Mouse (Mus musculus) stomach, postnatal 0 days (tissue): Measurements from ENCODE around the gene Sipa1l2. TPM values are rescaled to one million over a fixed set of nuclear protein-coding genes. Genes with fewer than 3 reads are reported as not detected.

Experiments used
- ATAC-seq: fragments of 200-750 bp; cut with Nextera tagmentation; 2 replicates; pipeline ENCODE4 v1.8.0; 2017; ENCODE audit not compliant: low FRiP score, low TSS enrichment
- DNase-seq: peaks from one replicate; pipeline ENCODE4 v3.0.0-alpha.2; 2016; ENCODE audit warnings: low spot score
- H3K27ac ChIP-seq: fragments of 300-500 bp; sonication (generic); replicated peaks from 2 replicates; pipeline ENCODE4 v1.5.1; 2014; ENCODE audit warnings: mild to moderate bottlenecking, control low read depth
- H3K27me3 ChIP-seq: fragments of 300-500 bp; sonication (generic); 2 replicates; pipeline ENCODE4 v1.6.1; 2014; ENCODE audit warnings: low read length; ENCODE audit not compliant: control insufficient read depth, insufficient read depth
- H3K36me3 ChIP-seq: fragments of 300-500 bp; sonication (generic); 2 replicates; pipeline ENCODE4 v1.6.1; 2014; ENCODE audit warnings: low read length, mixed read lengths; ENCODE audit not compliant: control insufficient read depth, insufficient read depth
- H3K4me1 ChIP-seq: fragments of 300-500 bp; sonication (generic); replicated peaks from 2 replicates; pipeline ENCODE4 v1.6.1; 2014; ENCODE audit warnings: antibody characterized with exemption; ENCODE audit not compliant: control insufficient read depth, insufficient read depth
- H3K4me2 ChIP-seq: fragments of 300-500 bp; sonication (generic); replicated peaks from 2 replicates; pipeline ENCODE4 v1.6.1; 2014; ENCODE audit warnings: low read depth, mild to moderate bottlenecking, control low read depth, moderate library complexity
- H3K4me3 ChIP-seq: fragments of 300-500 bp; sonication (generic); 2 replicates; pipeline ENCODE4 v1.5.1; 2014; ENCODE audit warnings: low read depth, low read length, control low read depth
- H3K9ac ChIP-seq: fragments of 300-500 bp; sonication (generic); 2 replicates; pipeline ENCODE4 v1.6.1; 2014; ENCODE audit warnings: mild to moderate bottlenecking, low read length, control low read depth, mixed read lengths
- H3K9me3 ChIP-seq: fragments of 300-500 bp; sonication (generic); 2 replicates; pipeline ENCODE4 v1.6.1; 2016; ENCODE audit warnings: low read length; ENCODE audit not compliant: control insufficient read depth
- CTCF ChIP-seq: IDR thresholded peaks from 2 replicates; pipeline ENCODE4 v1.5.1; 2016; ENCODE audit warnings: antibody characterized with exemption, low read depth, mild to moderate bottlenecking, moderate library complexity
- EP300 ChIP-seq: optimal IDR thresholded peaks from 2 replicates; pipeline ENCODE3; 2016; ENCODE audit warnings: antibody characterized with exemption
- WGBS: fragments of 180-500 bp; shearing (Covaris S2); extraction: QIAGEN DNeasy Blood & Tissue Kit; methylation state at CpG from one replicate; pipeline ENCODE4 v1.1.7; 2014; 5-methylcytosine and 5-hydroxymethylcytosine counted together
- polyA plus RNA-seq: library from polyadenylated mRNA; unstranded; fragments of >200 nt; fragmentation: Nextera tagmentation; extraction: Ambion mirVana; gene quantifications from 2 replicates; pipeline ENCODE4 v1.2.1, GENCODE M21; 2015

The Sipa1l2 gene
- polyA plus RNA-seq, 1 experiment from 2014 or later = 3.1 TPM

DNA sequence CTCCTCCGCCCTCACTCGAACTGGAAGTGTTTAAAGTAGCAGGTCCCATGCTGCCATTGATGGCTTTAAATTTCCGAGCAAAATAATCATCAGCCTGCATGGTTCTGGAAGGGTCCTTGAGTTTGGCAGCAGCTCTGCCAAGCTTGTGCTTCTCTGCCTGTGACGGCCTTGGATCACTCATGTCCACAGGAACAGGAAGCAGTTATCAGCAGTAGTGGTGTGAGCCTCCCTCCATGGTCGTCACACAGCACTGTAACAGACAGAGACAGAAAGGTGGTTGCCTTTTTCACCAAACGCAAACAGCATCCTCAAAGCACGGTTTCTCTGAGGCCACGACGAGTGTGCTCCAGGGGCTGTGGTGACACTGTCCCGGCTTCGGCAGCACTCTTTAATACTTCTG lies 77.2 kb downstream of the Sipa1l2 start:
- Histone ChIP-seq H3K36me3 (0 out of 2 replicates have a peak, but pooled peaks cover 6% of the 10 kb centered on the region), H3K27me3 (no peaks in the 10 kb centered on the region), H3K27ac (no peak overlapping the region), H3K9me3 (no peaks in the 10 kb centered on the region), H3K4me3 (no peak overlapping the region), H3K9ac (no peak overlapping the region), H3K4me2 (no peak overlapping the region), H3K4me1 (no peaks in the 10 kb centered on the region)
- TF ChIP-seq CTCF (no peak), EP300 (no peak)
- 82% methylated on average over 11 of the region's 11 CpGs for WGBS
- ATAC-seq = no peak
- no peak for DNase-seq

DNA sequence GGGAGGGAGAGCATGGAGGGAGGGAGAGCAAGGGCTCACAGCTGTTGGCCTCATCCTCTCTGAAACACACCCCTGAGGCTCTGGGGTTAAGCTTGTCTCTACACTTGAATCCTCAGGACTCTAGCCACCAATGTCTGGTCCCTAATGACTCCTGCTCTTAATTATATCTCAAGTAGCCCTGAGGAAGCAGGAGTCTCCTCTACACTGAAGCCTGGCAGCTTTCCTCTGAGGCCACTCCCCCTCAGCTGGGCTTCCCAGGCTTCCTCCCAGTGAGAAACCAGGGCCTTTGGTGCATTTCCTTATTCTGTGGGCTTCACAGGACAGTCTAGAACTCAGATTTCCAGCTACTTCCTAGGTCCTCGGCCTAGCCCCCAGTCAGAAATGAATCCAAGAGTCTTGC lies 80.9 kb downstream of the Sipa1l2 start:
- Histone ChIP-seq H3K27ac (no peak overlapping the region), H3K9ac (no peak overlapping the region), H3K36me3 (0 out of 2 replicates have a peak, but pooled peaks cover 6% of the 10 kb centered on the region), H3K4me3 (no peak overlapping the region), H3K4me2 (no peak overlapping the region), H3K27me3 (no peaks in the 10 kb centered on the region), H3K9me3 (no peaks in the 10 kb centered on the region), H3K4me1 (no peaks in the 10 kb centered on the region)
- 56% methylated on average over 1 of the region's 1 CpGs for WGBS
- DNase-seq (no peak), ATAC-seq (no peak)
- TF ChIP-seq CTCF (no peak), EP300 (no peak)

DNA sequence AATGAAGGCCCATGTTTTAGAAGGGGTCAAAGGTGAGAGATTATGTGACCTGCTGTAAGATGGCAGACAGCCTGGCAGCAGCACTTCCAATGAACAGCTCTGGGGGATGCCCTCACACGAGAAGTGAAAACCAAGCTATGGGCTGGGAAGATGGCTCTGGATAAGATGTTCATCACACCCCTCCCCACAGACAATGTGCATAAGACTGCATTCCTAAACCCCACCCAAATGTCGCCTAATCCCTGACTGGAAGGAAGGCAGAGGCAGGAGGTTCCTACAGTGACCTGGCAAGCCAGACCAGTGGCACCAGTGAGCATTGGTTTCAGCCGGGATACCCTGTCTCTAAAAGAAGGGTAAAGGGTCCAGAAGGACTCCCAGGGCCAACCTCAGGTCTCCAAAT lies 83.9 kb downstream of the Sipa1l2 start:
- 92% methylated on average over 3 of the region's 3 CpGs for WGBS
- no peaks in the 10 kb centered on the region for H3K9me3 ChIP-seq

DNA sequence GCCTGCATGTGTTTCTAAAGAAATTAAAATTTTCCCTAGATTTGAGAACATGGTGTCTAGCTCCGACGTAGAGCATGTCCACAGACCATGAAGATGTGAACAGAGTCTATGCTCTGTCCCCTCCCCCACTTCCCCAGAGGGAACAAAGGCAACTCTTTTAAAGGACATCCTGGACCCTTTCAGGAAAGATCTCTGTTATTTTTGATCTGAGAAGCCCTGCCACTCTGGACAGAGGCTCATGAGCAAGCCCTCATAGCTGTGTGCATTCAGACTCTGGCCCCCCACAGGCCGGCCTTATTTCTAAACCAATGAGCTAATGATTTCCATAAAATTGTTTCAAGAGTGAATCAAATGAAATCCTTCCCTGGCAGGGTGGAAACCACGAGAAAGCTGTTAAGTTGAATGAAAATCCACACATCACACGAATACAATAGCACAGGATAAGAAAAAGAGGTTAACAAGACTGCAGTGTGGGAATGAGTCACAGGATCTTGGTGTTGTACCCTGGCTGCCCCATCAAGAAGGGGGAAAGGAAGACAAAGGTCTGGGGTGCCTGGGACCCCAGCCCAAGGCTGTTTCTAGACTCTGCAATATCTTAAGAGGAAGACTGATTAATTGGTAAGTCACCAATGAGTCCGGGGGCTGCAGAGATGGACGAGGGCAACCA lies 84.9 kb downstream of the Sipa1l2 start:
- TF ChIP-seq CTCF = no peak
- no peak for TF ChIP-seq EP300
- Histone ChIP-seq H3K9ac (no peak overlapping the region), H3K36me3 (no peaks in the 10 kb centered on the region), H3K27me3 (no peaks in the 10 kb centered on the region), H3K27ac (no peak overlapping the region), H3K4me2 (no peak overlapping the region), H3K9me3 (no peaks in the 10 kb centered on the region), H3K4me1 (no peaks in the 10 kb centered on the region), H3K4me3 (no peak overlapping the region)
- no peak for DNase-seq
- WGBS = 64% methylated on average over 7 of the region's 7 CpGs
- no peak for ATAC-seq

More for the DNA sequence above, 83.9 kb downstream of the Sipa1l2 start:
- Histone ChIP-seq H3K4me3 (no peak overlapping the region), H3K4me1 (no peaks in the 10 kb centered on the region), H3K9ac (no peak overlapping the region), H3K4me2 (no peak overlapping the region), H3K27me3 (no peaks in the 10 kb centered on the region), H3K27ac (no peak overlapping the region), H3K36me3 (0 out of 2 replicates have a peak, but pooled peaks cover 3% of the 10 kb centered on the region)
- ATAC-seq (no peak), DNase-seq (no peak)
- TF ChIP-seq CTCF (no peak), EP300 (no peak)

DNA sequence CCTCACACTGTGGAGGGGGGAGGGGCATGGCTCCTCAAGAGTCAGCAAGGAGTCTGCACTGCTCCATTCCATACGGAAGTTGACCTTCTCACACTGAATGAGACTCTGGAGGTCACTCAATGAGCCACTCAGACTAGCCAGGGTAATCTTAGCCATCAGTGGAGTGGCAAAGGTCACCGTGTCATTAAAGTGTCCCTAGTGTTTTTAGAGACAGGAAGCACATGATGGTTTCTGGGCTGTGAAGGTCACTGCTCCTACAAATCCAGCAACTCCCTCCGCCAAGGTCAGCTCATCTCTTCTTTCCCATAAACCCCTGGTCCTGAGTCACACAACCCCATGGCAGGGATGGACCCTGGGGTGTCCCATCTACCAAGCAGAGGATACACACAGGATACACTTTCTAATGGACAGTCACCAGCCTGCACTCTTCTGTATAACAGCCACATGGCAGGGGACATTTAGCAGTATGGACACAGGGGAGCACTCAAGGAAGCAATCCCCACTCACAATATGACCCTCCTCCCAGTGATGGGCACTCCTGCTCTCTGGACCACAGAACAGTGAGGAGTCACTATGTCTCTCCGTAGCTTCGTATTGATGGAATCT lies 87.0 kb downstream of the Sipa1l2 start:
- H3K9me3 ChIP-seq = no peaks in the 10 kb centered on the region
- ATAC-seq = no peak; the same call in 1 of the 2 replicates
- H3K36me3 ChIP-seq = no peaks in the 10 kb centered on the region
- no peaks in the 10 kb centered on the region for H3K4me1 ChIP-seq
- TF ChIP-seq EP300 = no peak
- TF ChIP-seq CTCF = no peak
- WGBS = 80% methylated on average over 5 of the region's 5 CpGs
- no peak overlapping the region for H3K9ac ChIP-seq
- no peak overlapping the region for H3K4me2 ChIP-seq
- no peak overlapping the region for H3K4me3 ChIP-seq
- no peaks in the 10 kb centered on the region for H3K27me3 ChIP-seq
- DNase-seq = no peak
- no peak overlapping the region for H3K27ac ChIP-seq

DNA sequence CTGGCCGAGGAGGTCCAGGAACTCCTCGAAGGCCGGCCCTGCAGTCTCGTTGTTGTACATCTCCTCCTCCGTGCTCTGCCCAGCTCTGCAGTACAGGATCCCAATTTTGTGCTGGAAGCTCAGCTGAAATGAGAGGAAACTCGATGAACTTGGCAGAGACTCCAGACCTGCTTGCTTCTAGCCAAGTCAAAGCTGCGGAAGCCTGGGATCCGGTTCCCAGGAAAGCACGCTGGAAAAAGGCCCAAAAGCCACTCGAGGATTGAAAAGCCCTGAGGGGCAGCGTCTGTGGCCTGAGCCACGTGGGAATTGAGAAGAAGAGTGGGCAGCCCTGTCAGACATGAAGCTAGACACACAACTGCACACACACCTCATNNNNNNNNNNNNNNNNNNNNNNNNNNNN lies 94.7 kb downstream of the Sipa1l2 start:
- no peak for TF ChIP-seq EP300
- TF ChIP-seq CTCF = no peak
- no peak for ATAC-seq
- Histone ChIP-seq H3K9ac (no peak overlapping the region), H3K36me3 (no peaks in the 10 kb centered on the region), H3K27me3 (no peaks in the 10 kb centered on the region), H3K9me3 (no peaks in the 10 kb centered on the region), H3K4me2 (no peak overlapping the region), H3K4me3 (no peak overlapping the region), H3K27ac (no peak overlapping the region), H3K4me1 (no peaks in the 10 kb centered on the region)
- 46% methylated on average over 12 of the region's 12 CpGs for WGBS
- DNase-seq = no peak
